Mouse (Mus musculus): ENCODE data around the gene Saa1. TPM values are rescaled to one million over a fixed set of nuclear protein-coding genes. Genes with fewer than 3 reads are reported as not detected.
"Not testable (repeated sequence)": the region's sequence is repeated elsewhere in the genome, so short reads cannot be mapped to it uniquely, and the experiment has no call there.

Gene Saa1
- polyA plus RNA-seq (2012; ENCODE audit: insufficient read depth, low replicate concordance), result not detected in 2 replicates

- not testable (repeated sequence) for H3K36me3 ChIP-seq (replicated peaks; ENCODE audit: low read length); H3K4me3 ChIP-seq (replicated peaks); H3K9me3 ChIP-seq
- Histone ChIP-seq H3K27me3 (replicated peaks) (peaks cover 26% of the 10 kb centered on the region), H3K4me1 (peaks cover 46% of the 10 kb centered on the region)
Observed at GRCm38 (mm10) chr7:46742880-46743279, at the start of gene Saa1. Saa1 (minus strand) TSS chr7:46742980.

GRCm38 (mm10) chr7:46789177-46789849 is 46.5 kb upstream of the Saa1 start:
- H3K36me3 ChIP-seq (replicated peaks; ENCODE audit: low read length), result peaks cover 58% of the 10 kb centered on the region
- H3K27me3 ChIP-seq (replicated peaks), result no peaks in the 10 kb centered on the region

GRCm38 (mm10) chr7:46770706-46771105 is 27.9 kb upstream of the Saa1 start:
- Histone ChIP-seq H3K4me3 (replicated peaks) (no peak overlapping the region), H3K9me3 (no peaks in the 10 kb centered on the region), H3K4me1 (0 out of 2 replicates have a peak, but pooled peaks cover 3% of the 10 kb centered on the region), H3K36me3 (replicated peaks; ENCODE audit: low read length) (peaks cover 93% of the 10 kb centered on the region), H3K27me3 (replicated peaks) (no peaks in the 10 kb centered on the region)
- TF ChIP-seq FLI1 (IDR thresholded peaks at IDR 0.05; ENCODE audit: low read length) (no peak), GATA1 (IDR thresholded peaks at IDR 0.05; ENCODE audit: borderline replicate concordance, low read length) (no peak)

More at GRCm38 (mm10) chr7:46789177-46789849, 46.5 kb upstream of the Saa1 start:
- TF ChIP-seq FLI1 (IDR thresholded peaks at IDR 0.05; ENCODE audit: low read length), result no peak
- no peak for TF ChIP-seq GATA1 (IDR thresholded peaks at IDR 0.05; ENCODE audit: borderline replicate concordance, low read length)
- Histone ChIP-seq H3K4me3 (replicated peaks) (no peak overlapping the region), H3K9me3 (no peaks in the 10 kb centered on the region), H3K4me1 (peaks cover 24% of the 10 kb centered on the region)

GRCm38 (mm10) chr7:46768451-46768850 is 25.7 kb upstream of the Saa1 start:
- H3K9me3 ChIP-seq, result no peaks in the 10 kb centered on the region
- peaks cover 92% of the 10 kb centered on the region for H3K36me3 ChIP-seq (replicated peaks; ENCODE audit: low read length)
- no peak overlapping the region for H3K4me3 ChIP-seq (replicated peaks)
- 0 out of 2 replicates have a peak, but pooled peaks cover under 1% of the 10 kb centered on the region for H3K4me1 ChIP-seq
- no peak for TF ChIP-seq FLI1 (IDR thresholded peaks at IDR 0.05; ENCODE audit: low read length)
- no peak for TF ChIP-seq GATA1 (IDR thresholded peaks at IDR 0.05; ENCODE audit: borderline replicate concordance, low read length)
- no peaks in the 10 kb centered on the region for H3K27me3 ChIP-seq (replicated peaks)

GRCm38 (mm10) chr7:46767371-46767770 is 24.6 kb upstream of the Saa1 start:
- H3K4me1 ChIP-seq, result no peaks in the 10 kb centered on the region
- H3K4me3 ChIP-seq (replicated peaks), result no peak overlapping the region
- H3K9me3 ChIP-seq, result no peaks in the 10 kb centered on the region
- no peak for TF ChIP-seq FLI1 (IDR thresholded peaks at IDR 0.05; ENCODE audit: low read length)
- no peak for TF ChIP-seq GATA1 (IDR thresholded peaks at IDR 0.05; ENCODE audit: borderline replicate concordance, low read length)
- peaks cover 92% of the 10 kb centered on the region for H3K36me3 ChIP-seq (replicated peaks; ENCODE audit: low read length)
- H3K27me3 ChIP-seq (replicated peaks), result no peaks in the 10 kb centered on the region

GRCm38 (mm10) chr7:46764672-46765071 is 21.9 kb upstream of the Saa1 start:
- no peaks in the 10 kb centered on the region for H3K27me3 ChIP-seq (replicated peaks)
- no peak overlapping the region for H3K4me3 ChIP-seq (replicated peaks)
- H3K9me3 ChIP-seq, result no peaks in the 10 kb centered on the region
- H3K4me1 ChIP-seq, result peaks cover 7% of the 10 kb centered on the region
- peaks cover 97% of the 10 kb centered on the region for H3K36me3 ChIP-seq (replicated peaks; ENCODE audit: low read length)
- no peak for TF ChIP-seq GATA1 (IDR thresholded peaks at IDR 0.05; ENCODE audit: borderline replicate concordance, low read length)
- no peak for TF ChIP-seq FLI1 (IDR thresholded peaks at IDR 0.05; ENCODE audit: low read length)

- Histone ChIP-seq H3K9me3 (no peaks in the 10 kb centered on the region), H3K4me3 (replicated peaks) (no peak overlapping the region), H3K27me3 (replicated peaks) (no peaks in the 10 kb centered on the region), H3K4me1 (peaks cover 8% of the 10 kb centered on the region), H3K36me3 (replicated peaks; ENCODE audit: low read length) (peaks cover 89% of the 10 kb centered on the region)
- TF ChIP-seq FLI1 (IDR thresholded peaks at IDR 0.05; ENCODE audit: low read length) (no peak), GATA1 (IDR thresholded peaks at IDR 0.05; ENCODE audit: borderline replicate concordance, low read length) (no peak)
Observed at GRCm38 (mm10) chr7:46762601-46763000, 19.8 kb upstream of the Saa1 start.

GRCm38 (mm10) chr7:46761049-46761795 is 18.4 kb upstream of the Saa1 start:
- H3K36me3 ChIP-seq (replicated peaks; ENCODE audit: low read length), result peaks cover 76% of the 10 kb centered on the region
- no peak for TF ChIP-seq FLI1 (IDR thresholded peaks at IDR 0.05; ENCODE audit: low read length)
- no peak for TF ChIP-seq GATA1 (IDR thresholded peaks at IDR 0.05; ENCODE audit: borderline replicate concordance, low read length)
- peaks cover 21% of the 10 kb centered on the region for H3K4me1 ChIP-seq
- no peaks in the 10 kb centered on the region for H3K9me3 ChIP-seq
- no peak overlapping the region for H3K4me3 ChIP-seq (replicated peaks)
- no peaks in the 10 kb centered on the region for H3K27me3 ChIP-seq (replicated peaks)

GRCm38 (mm10) chr7:46751490-46751889 is 8.7 kb upstream of the Saa1 start, which contains the start of gene Saa2:
Saa2 (plus strand) TSS chr7:46751790.
- Histone ChIP-seq H3K27me3 (replicated peaks) (peaks cover 35% of the 10 kb centered on the region), H3K4me3 (replicated peaks) (no peak within 1 kb of the TSS), H3K36me3 (replicated peaks; ENCODE audit: low read length) (no peaks in the 10 kb centered on the region), H3K4me1 (peaks cover 52% of the 10 kb centered on the region), H3K9me3 (no peaks in the 10 kb centered on the region)
- TF ChIP-seq FLI1 (IDR thresholded peaks at IDR 0.05; ENCODE audit: low read length), result no peak
- TF ChIP-seq GATA1 (IDR thresholded peaks at IDR 0.05; ENCODE audit: borderline replicate concordance, low read length), result no peak

- Histone ChIP-seq H3K4me3 (replicated peaks) (no peak overlapping the region), H3K4me1 (peaks cover 25% of the 10 kb centered on the region), H3K9me3 (no peaks in the 10 kb centered on the region), H3K27me3 (replicated peaks) (peaks cover 46% of the 10 kb centered on the region), H3K36me3 (replicated peaks; ENCODE audit: low read length) (no peaks in the 10 kb centered on the region)
- TF ChIP-seq FLI1 (IDR thresholded peaks at IDR 0.05; ENCODE audit: low read length), result no peak
- no peak for TF ChIP-seq GATA1 (IDR thresholded peaks at IDR 0.05; ENCODE audit: borderline replicate concordance, low read length)
Observed at GRCm38 (mm10) chr7:46748459-46748858, 5.7 kb upstream of the Saa1 start.
